Mouse (Mus musculus): ENCODE measurements around the gene Scrg1.
"Not testable (repeated sequence)": the region's sequence is repeated elsewhere in the genome, so short reads cannot be mapped to it uniquely, and the experiment has no call there.

The Scrg1 gene

GRCm38 (mm10) chr8:57508657-57509056, 52.9 kb downstream of the Scrg1 start:
- no peak for DNase-seq (ENCODE audit: low spot score in 2 of 2)

GRCm38 (mm10) chr8:57510791-57511315, 55.1 kb downstream of the Scrg1 start:
- no peak for DNase-seq (ENCODE audit: low spot score in 2 of 2)

- peak; percentile 99 to 100 for DNase-seq (ENCODE audit: low spot score in 2 of 2)
These were observed 55.8 kb downstream of the Scrg1 start, which contains the start of gene Hmgb2 for GRCm38 (mm10) chr8:57511316-57512118. TSS of gene Hmgb2 (plus strand) at chr8:57511907.

GRCm38 (mm10) chr8:57512141-57513056, 56.7 kb downstream of the Scrg1 start:
- DNase-seq (ENCODE audit: low spot score in 2 of 2): peak in 1 of 2 experiments; percentile 9

GRCm38 (mm10) chr8:57513178-57513661, 57.5 kb downstream of the Scrg1 start:
- DNase-seq (ENCODE audit: low spot score in 2 of 2): not testable (repeated sequence)

- not testable (repeated sequence) for DNase-seq (ENCODE audit: low spot score in 2 of 2)
These were observed 61.0 kb downstream of the Scrg1 start for GRCm38 (mm10) chr8:57516685-57517084.

- no peak for DNase-seq (ENCODE audit: low spot score in 2 of 2)
These were observed 62.0 kb downstream of the Scrg1 start for GRCm38 (mm10) chr8:57517723-57518122.

- no peak for DNase-seq (ENCODE audit: low spot score in 2 of 2)
These were observed 64.6 kb downstream of the Scrg1 start for GRCm38 (mm10) chr8:57520186-57520786.

Data from right cerebral cortex, adult 2 months (tissue).